Mouse (Mus musculus): ENCODE measurements around the gene Wipf1. TPM values are rescaled to one million over a fixed set of nuclear protein-coding genes. Genes with fewer than 3 reads are reported as not detected.

The Wipf1 gene
- total RNA-seq, 2 experiments from 2014 or later = 14.6 to 16.3 TPM

- DNase-seq (ENCODE audit: low spot score in 2 of 2) = no peak
Measured at GRCm38 (mm10) chr2:73389951-73390350, 139.6 kb downstream of the Wipf1 start.

- DNase-seq (ENCODE audit: low spot score in 2 of 2) = no peak
Measured at GRCm38 (mm10) chr2:73387806-73388205, 141.7 kb downstream of the Wipf1 start.

GRCm38 (mm10) chr2:73386356-73387046, 143.0 kb downstream of the Wipf1 start, which contains the start of gene Gpr155:
TSS of gene Gpr155 (minus strand) at chr2:73386572.
- DNase-seq (ENCODE audit: low spot score in 2 of 2) = peak; percentile 98 to 99

GRCm38 (mm10) chr2:73385641-73386355, 143.7 kb downstream of the Wipf1 start:
- peak in 1 of 2 experiments; percentile 6 for DNase-seq (ENCODE audit: low spot score in 2 of 2)

GRCm38 (mm10) chr2:73385172-73385571, 144.4 kb downstream of the Wipf1 start:
- no peak for DNase-seq (ENCODE audit: low spot score in 2 of 2)

GRCm38 (mm10) chr2:73380298-73380975, 149.1 kb downstream of the Wipf1 start:
- DNase-seq (ENCODE audit: low spot score in 2 of 2) = no peak

- DNase-seq (ENCODE audit: low spot score in 2 of 2) = no peak
Measured at GRCm38 (mm10) chr2:73379656-73380055, 149.9 kb downstream of the Wipf1 start.

Other genes starting within 250 kb of the Wipf1 start
- gene Scrn3, start 217.1 kb downstream of the Wipf1 start, total RNA-seq (2021) = 10 to 100 TPM; 18.8 to 21.2 TPM
- 10 to 100 TPM; 12.9 to 16.7 TPM for gene Cir1, start 217.0 kb downstream of the Wipf1 start, total RNA-seq (2021)
- 1 to 10 TPM; 6.2 to 8.4 TPM for gene Gpr155, start 143.2 kb downstream of the Wipf1 start, total RNA-seq (2021)
- not detected for gene Chrna1, start 50.6 kb upstream of the Wipf1 start, total RNA-seq (2021)
- gene Chn1, start 245.6 kb upstream of the Wipf1 start, total RNA-seq (2021) = 10 to 100 TPM; 11.1 to 20.5 TPM

Data from adrenal gland, adult 18-20 months (tissue).